Mouse (Mus musculus) erythroid progenitor cell, adult 5-6 weeks (primary cell): ENCODE data around the gene Mdp1. TPM values are rescaled to one million over a fixed set of nuclear protein-coding genes. Genes with fewer than 3 reads are reported as not detected.

Experiments
- ATAC-seq: replicated peaks from 2 replicates; pipeline ENCODE4 v1.8.0; 2016; ENCODE audit warnings: moderate number of reproducible peaks, mild to moderate bottlenecking, moderate TSS enrichment, inconsistent platforms; ENCODE audit not compliant: poor library complexity, low FRiP score, severe bottlenecking
- total RNA-seq, 2 experiments: library from RNA; stranded (forward) in 1 of 2; stranded (reverse) in 1 of 2; fragments of 150-400 nt in 1 of 2; fragments of 186-747, 209-891 nt in 1 of 2; gene quantifications; 2 replicates each; pipeline versions ENCODE4 v1.2.3 to v1.2.4; 2015 to 2017; ENCODE audit warnings: low replicate concordance in 2 of 2

Gene Mdp1
- total RNA-seq, 2 experiments from 2014 or later: 2.3 to 14.3 TPM

- ATAC-seq: no peak
Measured at GRCm38 (mm10) chr14:55644261-55644888, 15.9 kb downstream of the Mdp1 start.

- ATAC-seq: peak; percentile 84
Measured at GRCm38 (mm10) chr14:55643060-55643907, 17.0 kb downstream of the Mdp1 start, which contains the start of gene Tm9sf1. Gene Tm9sf1 (minus strand): TSS chr14:55643806.

GRCm38 (mm10) chr14:55642679-55643059 lies 17.6 kb downstream of the Mdp1 start:
- no peak for ATAC-seq

- no peak for ATAC-seq
Measured at GRCm38 (mm10) chr14:55641291-55641690, 19.0 kb downstream of the Mdp1 start.

- no peak for ATAC-seq
Measured at GRCm38 (mm10) chr14:55640816-55641215, 19.5 kb downstream of the Mdp1 start.

GRCm38 (mm10) chr14:55637795-55638194 lies 22.5 kb downstream of the Mdp1 start, which contains the start of gene Gm49378:
Gene Gm49378 (minus strand): TSS chr14:55637895.
- ATAC-seq: no peak

- peak; percentile 80 for ATAC-seq
Measured at GRCm38 (mm10) chr14:55635523-55636007, 24.7 kb downstream of the Mdp1 start, which contains the start of gene Ipo4. Gene Ipo4 (minus strand): TSS chr14:55635957.

- ATAC-seq: 0 out of 2 replicates have a peak, but pooled peaks have one; percentile 12
Measured at GRCm38 (mm10) chr14:55634874-55635522, 25.3 kb downstream of the Mdp1 start.

GRCm38 (mm10) chr14:55629312-55629711 lies 31.0 kb downstream of the Mdp1 start:
- peak; percentile 72 for ATAC-seq

- peak; percentile 43; the same call in 1 of the 2 replicates for ATAC-seq
Measured at GRCm38 (mm10) chr14:55628077-55628827, 32.1 kb downstream of the Mdp1 start.

GRCm38 (mm10) chr14:55618486-55619195 lies 41.7 kb downstream of the Mdp1 start:
- ATAC-seq: peak; percentile 60

- peak; percentile 84 for ATAC-seq
Measured at GRCm38 (mm10) chr14:55617822-55618221, 42.5 kb downstream of the Mdp1 start, which contains the start of gene Rec8. Gene Rec8 (plus strand): TSS chr14:55618037.

GRCm38 (mm10) chr14:55616844-55617243 lies 43.5 kb downstream of the Mdp1 start:
- ATAC-seq: no peak

- no peak for ATAC-seq
Measured at GRCm38 (mm10) chr14:55615876-55616275, 44.4 kb downstream of the Mdp1 start.

GRCm38 (mm10) chr14:55614565-55615178 lies 45.6 kb downstream of the Mdp1 start:
- peak; percentile 46 for ATAC-seq

GRCm38 (mm10) chr14:55613346-55613745 lies 47.0 kb downstream of the Mdp1 start:
- no peak for ATAC-seq

- ATAC-seq: no peak
Measured at GRCm38 (mm10) chr14:55608339-55608738, 52.0 kb downstream of the Mdp1 start.
